Mouse (Mus musculus) spleen, postnatal 10 days (tissue): ENCODE measurements around the gene Olfr1427.
"Not testable (repeated sequence)": the region's sequence is repeated elsewhere in the genome, so short reads cannot be mapped to it uniquely, and the experiment has no call there.

Experiments used
- DNase-seq, 2 experiments: peaks; one replicate each; pipeline ENCODE4 v3.0.0; 2021 to 2022; ENCODE audit warnings: low spot score in 2 of 2

The Olfr1427 gene

DNA sequence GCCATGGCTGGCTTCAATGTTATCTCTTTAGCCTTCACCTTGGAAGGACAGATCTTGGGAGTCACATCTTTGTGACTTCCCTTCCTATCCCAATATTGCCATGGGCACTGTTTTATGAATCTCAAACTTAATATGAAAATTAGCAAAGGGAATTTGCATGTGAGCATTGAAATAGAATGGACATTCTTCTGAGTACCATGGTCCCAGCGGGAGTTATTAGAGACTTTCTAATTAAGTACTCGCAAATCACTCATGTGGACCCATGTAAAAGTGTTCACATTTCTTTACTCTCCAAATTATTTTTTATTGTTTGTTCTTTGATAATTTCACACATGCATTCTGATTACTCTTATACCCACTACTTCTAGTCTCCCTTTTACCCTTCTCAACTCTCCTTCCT is at the start of gene Olfr1427:
Gene Olfr1427 (minus strand): TSS at position 101 of the 400 bp plus-strand sequence.
- DNase-seq = no peak

- DNase-seq = no peak
Measured at GRCm38 (mm10) chr19:12145452-12145851, 42.3 kb upstream of the Olfr1427 start.

- DNase-seq = no peak
Measured at GRCm38 (mm10) chr19:12143356-12143755, 40.2 kb upstream of the Olfr1427 start.

DNA sequence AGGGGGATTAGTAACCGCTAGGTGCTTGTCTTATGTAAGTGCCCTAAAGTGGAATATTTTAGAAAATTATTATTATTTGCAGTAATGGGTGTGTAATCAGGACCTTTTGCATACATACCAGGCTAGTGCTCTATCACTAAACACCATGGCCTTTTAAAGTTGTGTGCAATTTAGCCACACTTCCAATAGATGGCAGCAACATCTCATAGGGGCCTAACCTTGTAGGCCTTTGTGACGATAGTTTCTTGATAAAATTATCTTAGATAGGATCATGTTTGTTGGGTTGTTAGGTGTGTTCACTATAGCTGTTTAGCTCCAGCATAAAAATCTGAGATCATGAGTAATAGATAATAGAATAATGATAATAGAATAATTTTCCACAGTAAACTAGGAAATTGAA is 31.2 kb upstream of the Olfr1427 start:
- no peak for DNase-seq

- DNase-seq = no peak
Measured at GRCm38 (mm10) chr19:12123103-12123502, 20.0 kb upstream of the Olfr1427 start, which contains the start of gene Olfr76. Olfr76 (minus strand) TSS chr19:12123203.

DNA sequence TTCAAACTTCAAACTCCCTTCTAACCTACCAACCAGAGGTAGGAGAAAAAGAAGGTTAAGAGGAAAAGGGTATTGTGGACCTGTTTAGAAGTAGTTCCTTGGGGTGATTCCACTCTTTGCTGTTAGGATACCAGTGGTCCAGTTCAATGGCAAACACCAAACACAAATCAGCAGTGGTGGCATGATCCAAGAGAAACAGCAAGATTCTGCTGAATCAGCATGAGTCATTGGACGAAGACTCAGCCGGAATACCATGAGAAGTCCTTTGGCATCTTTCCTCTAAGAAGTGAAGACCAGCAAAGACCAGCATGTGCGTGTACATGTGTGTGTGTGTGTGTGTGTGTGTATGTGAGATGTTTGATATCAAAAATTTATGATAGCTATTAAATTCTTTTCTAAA is 13.3 kb upstream of the Olfr1427 start:
- DNase-seq = no peak

DNA sequence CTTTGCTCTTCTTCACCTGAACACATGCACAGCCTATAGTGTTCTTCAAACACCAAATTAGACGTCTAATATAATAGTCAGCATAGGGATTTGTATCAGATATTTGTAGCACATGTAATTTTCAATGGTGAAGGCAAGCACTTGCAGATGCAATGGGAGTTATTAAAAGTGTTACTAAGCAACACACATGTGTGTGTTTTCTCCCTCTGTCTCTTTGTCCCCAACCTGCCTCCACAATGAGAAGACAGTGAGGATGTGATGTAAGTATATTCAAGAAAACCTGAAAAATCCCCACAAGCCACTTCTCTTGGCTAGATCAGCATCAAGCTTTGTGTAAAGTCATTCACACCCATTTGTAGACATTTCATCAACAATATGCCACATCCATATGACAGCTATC is 12.7 kb upstream of the Olfr1427 start, which contains the start of gene Olfr1428:
Gene Olfr1428 (minus strand): TSS at position 101 of the 400 bp plus-strand sequence.
- DNase-seq = no peak

DNA sequence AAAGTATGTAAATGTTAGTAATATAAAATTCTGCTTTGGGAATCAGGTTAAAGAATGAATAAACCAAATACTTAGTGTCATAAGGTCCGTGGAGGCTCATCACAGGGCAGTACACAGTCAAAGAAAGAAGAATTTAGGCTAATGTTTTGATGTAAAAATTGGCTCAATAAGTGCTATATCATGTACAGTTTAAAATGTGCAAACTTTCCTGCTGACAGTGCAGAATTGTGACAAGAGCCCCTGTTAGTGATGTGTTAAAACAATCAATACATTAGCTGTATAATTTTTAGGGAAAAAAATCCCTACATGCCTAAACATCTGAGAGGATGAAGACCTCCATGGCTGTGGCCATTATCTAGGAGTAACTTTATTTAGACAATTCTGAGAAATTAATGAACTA is 10.7 kb upstream of the Olfr1427 start:
- no peak for DNase-seq

GRCm38 (mm10) chr19:12104541-12104940 is 1.4 kb upstream of the Olfr1427 start:
- DNase-seq = no peak

DNA sequence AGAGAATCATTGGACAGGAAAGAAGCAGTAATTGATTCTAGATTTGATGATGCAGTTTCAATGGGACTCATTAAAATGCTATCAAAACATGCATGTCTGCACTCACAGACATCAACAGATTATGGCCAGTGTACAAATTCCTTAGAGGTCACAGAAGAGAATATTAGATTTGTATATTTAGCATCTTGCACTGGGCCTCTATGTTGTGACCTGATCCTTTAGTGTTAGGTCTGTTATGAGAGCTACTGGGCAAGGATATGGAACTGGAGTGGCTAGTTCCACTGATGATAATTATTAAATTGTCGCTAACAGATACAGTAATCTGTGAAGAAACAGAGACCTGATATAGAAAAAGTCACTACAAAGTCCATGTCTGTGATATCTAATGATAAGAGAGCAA is 11.2 kb downstream of the Olfr1427 start, which contains the start of gene Olfr1426:
Gene Olfr1426 (minus strand): TSS at position 101 of the 400 bp plus-strand sequence.
- DNase-seq = no peak

DNA sequence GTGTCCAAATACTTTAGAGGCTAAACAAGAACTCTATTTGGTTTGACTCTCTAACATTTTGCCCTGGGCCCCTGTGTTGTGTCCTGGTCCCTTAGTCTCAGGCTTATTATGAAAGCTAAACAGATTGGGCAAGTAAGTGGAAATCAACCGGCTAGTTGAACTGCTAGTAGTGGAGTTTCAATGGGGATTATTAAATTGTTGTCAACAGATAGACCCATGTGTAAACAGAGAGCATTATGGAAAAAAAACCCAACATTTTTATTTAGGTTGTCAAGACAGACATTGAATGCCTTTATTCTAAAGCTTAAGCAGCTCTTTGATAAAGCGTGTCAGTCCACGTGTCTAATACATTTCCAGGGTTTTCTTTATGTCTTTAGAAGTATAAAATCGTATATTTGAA is 25.5 kb downstream of the Olfr1427 start, which contains the start of gene Olfr1425:
Gene Olfr1425 (minus strand): TSS at position 101 of the 400 bp plus-strand sequence.
- DNase-seq = not testable (repeated sequence)

GRCm38 (mm10) chr19:12069546-12069945 is 33.6 kb downstream of the Olfr1427 start:
- not testable (repeated sequence) for DNase-seq

GRCm38 (mm10) chr19:12067806-12068205 is 35.3 kb downstream of the Olfr1427 start:
- DNase-seq = not testable (repeated sequence)

- not testable (repeated sequence) for DNase-seq
Measured at GRCm38 (mm10) chr19:12062582-12062981, 40.6 kb downstream of the Olfr1427 start, which contains the start of gene Olfr1424. Olfr1424 (minus strand) TSS chr19:12062682.
